Mouse (Mus musculus): ENCODE data around the gene Prpf40b.
A peak's percentile ranks its signal among the peaks of the same experiment; 100 is the strongest.

Gene Prpf40b

DNA sequence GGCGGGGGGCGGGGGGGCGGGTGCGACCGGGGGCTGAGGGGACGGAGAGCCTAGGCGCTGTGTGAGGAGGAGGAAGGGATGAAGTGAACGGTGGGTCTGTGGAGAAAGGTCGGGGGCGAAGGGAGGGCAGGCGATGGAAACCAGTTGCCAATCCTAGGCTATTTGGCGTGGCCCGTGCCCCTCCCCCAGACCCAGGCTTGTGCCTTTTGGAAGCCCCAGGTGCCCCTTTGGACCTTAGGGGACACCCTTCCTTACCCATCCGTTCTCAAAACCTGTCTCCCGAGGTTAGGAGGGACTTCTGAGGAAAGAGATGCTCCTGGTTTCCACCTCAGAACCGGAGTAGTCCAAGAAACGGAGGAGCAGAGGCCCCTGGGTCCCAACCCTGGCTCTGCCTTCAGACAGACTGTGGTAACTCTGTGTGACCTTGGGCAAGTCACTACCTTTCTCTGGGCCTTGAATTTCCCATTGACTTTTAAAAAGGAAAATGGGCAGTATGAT, 646 bp downstream of the Prpf40b start, which contains the start of gene Fam186b:
TSS of gene Fam186b (minus strand) at position 405 of the 498 bp plus-strand sequence.
- peak; percentile 22 for DNase-seq

DNA sequence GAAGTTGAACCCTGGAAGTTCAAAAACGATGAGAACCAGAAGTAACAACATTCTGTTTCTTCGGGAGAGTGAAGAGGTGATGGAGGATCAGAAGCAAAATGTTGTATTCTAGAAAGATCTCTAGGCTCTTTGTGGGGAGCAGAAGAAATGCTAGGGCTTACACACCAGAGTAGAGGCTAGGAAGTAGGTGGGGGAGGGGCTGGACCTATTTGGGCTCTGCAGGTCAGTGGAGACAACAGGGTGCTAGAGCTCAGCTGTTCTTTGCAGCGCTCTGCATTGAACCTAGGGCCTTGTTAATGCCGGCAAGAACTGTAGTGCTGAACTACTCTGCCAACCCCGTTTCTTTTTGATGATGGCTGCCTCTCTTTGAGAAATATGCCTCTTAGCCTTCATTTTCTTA, 1.3 kb downstream of the Prpf40b start:
- no peak for DNase-seq

DNA sequence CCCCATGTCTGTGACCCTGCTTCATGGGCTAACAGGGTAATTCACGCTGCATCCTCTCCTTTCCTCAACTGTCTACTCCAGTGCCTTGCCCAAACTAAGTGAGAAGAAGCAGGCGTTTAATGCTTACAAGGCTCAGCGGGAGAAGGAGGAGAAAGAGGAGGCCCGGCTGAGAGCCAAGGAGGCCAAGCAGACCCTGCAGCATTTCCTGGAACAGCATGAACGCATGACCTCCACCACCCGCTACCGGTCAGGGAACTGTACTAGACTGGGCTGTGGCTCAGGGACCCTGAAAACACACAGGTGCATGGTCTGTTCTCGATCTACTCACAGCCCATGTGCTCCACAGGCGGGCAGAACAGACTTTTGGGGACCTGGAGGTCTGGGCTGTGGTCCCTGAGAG, 12.6 kb downstream of the Prpf40b start:
- no peak for DNase-seq

DNA sequence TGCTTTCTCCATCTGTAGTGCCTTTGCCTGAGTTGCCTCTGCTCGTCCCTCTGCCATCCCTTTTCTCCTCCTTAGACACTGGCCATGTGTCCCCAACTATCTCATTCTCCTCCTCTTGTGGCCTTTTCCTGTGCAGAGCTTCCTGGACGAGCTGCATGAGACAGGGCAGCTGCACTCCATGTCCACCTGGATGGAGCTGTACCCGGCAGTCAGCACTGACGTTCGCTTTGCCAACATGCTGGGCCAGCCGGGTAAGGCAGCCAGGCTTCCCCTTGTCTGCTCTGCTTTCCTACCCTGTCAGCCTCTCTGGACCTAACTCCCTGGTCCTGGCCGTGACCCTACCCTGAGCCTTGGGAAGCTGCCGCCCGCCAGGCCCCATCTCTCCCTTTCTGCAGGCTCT, 14.7 kb downstream of the Prpf40b start:
- DNase-seq: no peak

DNA sequence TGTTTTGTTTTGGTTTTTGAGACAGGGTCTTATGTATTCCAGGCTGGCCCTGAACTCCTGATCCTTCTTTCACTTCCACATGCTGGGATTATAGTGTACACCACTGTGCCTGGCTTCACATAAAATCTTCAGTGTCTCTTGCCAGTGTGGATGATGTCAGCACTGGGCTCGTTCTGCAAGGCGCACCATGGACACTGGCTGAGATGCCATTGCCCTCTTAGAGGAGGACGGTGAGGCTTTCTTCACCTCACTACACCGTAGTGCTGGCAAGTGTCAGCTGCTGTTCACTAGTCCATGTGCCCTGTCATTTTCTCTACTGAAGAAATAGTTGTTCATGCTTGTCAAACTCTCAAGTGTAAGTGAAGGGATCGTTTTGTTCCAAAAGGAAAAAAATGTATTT, 15.7 kb downstream of the Prpf40b start:
- no peak for DNase-seq

DNA sequence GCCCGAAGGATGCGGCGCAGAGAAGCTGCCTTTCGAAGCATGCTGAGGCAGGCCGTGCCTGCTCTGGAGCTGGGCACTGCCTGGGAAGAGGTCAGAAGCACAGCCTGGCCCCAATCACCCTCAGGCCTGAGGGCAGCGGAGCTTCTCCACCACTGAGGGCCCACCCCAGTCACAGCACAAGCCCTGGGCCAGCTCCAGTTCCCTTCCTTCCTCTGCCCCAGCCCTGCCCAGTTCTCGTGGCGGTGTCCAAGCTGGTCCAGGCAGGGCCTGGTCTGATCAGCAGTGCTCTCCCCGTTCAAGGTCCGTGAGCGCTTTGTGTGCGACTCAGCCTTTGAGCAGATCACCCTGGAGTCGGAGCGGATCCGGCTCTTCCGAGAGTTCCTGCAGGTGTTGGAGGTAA, 20.0 kb downstream of the Prpf40b start:
- DNase-seq: no peak

DNA sequence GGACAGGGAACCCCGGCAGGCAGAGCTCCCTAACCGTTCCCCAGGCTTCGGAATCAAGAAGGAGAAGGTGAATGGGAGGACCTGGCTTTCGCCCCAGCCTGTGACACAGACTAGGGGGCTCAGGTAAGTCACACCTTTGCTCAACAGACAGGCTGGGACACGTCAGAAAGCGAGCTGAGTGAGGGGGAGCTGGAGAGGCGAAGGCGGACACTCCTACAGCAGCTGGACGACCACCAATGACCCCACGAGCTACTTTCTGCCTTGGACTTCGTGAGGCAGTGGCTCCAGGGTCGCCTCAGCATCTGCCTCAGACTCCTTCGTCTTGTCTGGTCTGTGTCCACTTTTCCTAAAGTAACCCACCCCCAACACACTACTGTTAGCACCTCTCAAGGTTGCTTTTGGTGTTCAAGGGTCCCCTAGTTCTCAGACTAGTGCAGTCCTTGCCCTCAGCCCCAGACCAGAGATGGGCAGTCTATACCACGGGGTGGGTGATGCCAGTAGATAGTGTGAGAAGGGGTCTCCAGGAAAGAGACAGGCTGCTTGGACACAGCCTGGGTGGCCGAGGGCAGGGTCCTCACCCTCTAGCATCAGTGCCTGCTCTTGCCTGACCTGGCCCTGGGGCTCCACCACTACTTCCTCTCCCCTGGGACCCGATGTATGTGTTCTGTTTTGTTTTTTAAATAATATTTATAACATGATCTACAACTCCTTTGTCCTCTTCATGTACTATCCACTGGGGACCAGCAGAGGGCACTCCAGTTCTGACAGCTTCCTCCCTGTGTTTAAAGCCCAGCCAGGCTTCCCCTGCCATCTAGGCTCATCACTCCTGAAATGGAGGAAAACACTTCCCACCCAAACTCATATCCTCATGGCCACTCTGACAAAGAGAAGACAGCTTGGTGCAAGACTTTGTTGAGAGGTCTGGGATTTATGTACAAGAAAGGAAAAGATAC, 21.7 kb downstream of the Prpf40b start:
- DNase-seq: peak; percentile 79

DNA sequence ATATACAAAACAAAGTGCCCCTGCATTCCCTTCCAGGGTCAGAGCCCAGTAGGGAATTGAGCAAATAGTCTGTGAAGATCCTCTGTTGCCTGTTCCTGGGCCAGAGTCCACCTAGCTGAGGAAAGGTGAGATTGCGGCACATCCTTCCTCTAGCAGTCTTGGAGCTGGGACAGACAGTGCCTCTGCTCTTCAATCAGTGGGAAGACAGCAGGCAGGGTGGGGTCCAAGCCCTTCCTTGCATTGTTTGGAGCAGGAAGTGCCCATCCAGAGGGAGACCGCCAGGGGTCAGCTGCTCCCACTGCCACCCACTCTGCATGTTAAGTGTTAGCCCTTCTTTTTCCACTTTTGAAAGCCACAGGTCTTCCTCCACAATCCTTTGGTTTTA, 22.4 kb downstream of the Prpf40b start:
- DNase-seq: no peak

DNA sequence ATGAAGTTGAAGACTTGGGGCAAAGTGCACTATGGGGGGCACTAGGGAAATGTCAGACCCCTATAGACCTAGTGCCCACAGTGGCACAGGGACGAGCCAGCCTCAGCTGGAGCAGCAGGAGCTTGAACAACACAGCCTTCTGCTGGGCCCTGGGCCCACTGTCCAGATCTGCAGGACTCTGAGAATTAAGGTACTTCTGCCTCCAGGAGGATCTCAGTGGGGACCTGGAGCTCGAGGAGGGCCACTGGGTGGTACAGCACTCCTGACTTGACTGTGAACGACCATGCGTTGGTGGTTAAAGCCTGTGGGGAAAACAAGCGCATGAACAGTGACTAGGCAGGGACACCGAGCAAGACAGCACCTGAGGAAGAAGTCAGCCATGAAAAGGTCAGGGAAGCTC, 23.2 kb downstream of the Prpf40b start:
- no peak for DNase-seq

DNA sequence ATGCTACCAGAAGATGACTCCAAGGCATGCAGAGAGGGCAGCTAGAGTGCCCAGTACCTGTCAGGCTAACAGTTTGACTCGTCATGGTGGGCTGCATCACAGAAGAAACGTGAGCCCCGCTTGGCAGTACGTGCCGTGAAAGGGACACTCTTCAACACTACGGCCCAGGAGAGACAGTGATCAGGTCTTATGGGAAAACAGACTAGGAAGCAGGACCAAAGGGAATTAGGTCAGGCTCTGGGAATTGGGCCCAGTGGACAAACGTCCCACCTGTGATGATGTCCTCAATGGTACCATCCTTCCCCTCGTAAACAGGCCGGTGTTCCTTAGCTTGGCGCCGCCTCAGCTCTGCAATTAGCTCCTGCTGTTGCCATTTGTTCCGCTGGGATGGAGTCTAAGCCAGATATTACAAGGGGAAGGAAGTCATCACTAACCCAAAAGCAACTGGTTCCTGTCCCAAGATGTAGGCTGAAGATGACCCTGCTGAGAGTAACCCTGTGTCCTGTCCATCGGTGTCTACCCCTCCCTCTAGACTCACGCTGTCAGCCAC, 24.0 kb downstream of the Prpf40b start:
- no peak for DNase-seq

DNA sequence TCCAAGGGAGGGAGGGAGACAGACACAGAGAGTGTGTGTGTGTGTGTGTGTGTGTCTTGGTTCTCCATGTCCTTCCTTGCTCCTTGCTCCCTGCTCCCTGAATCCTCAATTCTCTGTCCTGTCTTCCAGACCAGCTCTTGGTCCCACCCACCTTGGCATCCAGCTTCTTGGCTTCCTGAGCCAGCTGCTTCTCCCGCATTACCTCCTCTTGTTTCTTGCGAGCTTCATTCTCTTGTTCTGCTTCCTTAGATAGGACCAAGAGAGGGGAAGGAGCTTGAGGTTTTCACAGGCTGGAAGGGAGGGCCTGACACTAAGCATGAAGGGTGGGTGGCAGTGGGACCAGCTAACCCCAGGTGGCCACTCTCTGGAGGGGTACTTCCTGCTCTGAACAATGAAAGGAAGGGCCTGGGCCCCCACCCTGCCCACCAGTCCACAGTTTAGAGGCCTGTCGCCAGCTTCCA, 24.6 kb downstream of the Prpf40b start:
- DNase-seq: no peak

DNA sequence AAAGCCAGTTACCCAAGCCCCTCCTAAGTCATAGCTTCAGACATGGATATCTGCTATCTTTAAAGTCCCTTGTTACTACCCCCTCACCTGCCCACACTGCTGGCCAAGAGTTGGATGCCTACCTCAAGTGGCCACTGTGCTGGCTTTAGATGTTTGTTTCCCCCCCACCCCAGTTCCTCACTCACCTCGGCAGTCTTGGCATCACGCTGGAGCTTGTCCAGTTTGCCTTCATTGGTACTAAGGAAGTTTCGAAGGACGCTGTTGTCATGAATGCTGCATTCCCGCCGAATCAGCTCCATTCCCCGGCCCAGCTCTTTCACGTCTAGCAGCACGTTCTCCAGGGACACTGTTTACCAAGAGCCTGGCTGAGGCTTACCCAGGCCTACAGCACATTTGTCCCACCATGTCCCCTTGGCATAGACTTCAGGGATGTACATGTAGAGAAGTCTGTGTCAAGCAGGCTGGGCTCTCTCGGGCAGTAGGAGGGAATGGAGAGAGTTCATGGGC, 25.3 kb downstream of the Prpf40b start:
- DNase-seq: no peak

DNA sequence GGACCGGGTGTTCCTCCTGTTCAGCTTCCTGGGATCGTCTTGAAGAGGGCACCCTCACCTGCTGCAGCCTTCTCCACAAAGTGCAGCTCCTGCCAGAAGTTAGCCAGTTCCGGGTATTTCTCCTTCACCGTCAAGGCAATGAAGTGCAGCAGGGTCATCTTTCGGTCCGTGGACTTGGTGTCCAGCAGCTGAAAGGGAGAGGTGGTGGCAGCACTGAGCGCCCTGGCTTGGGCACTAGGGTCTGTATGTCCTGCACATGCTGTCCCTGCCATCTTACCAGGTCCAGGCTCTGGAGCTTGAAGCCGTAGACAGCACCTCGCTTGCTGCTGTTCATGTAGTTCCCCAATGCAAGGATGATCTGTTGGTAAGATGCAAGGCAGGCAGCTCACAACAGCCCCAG, 26.1 kb downstream of the Prpf40b start:
- DNase-seq: no peak

DNA sequence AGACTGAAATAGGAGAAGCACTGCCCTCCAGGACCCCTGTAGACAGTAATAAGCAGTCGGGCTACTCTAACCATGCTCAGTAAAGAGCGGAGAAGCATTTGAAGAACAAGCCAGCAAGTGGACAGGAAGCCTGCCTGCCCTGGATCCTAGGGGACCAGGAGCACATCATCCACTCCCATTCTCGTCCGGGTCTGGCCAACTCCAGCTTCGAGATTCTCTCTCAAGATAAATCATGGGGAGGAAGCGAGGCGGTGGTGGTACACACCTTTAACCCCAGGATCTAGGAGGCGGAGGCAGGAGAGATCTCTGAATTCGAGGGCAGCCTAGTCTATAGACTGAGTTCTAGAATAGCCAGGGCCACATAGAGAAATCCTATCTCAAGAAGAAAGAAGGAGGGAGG, 29.3 kb downstream of the Prpf40b start:
- no peak for DNase-seq

DNA sequence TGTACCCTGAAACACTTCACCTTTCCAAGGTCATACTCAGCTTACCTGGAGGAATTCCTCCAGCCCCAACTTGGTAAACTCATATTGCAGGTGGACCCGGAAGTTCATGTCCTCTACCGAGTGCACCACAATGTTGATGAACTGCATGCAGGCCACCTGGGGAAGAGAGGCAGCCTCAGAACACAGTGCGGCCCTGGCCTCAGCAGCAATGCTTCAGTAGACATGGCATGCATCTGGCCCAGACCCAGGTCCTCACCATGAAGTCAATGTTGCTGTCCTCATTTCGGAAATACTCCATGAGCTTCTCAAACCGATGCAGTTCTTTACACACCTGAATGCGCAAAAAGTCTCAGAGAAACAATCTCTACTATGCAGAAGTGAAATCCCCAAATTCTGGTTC, 30.7 kb downstream of the Prpf40b start:
- no peak for DNase-seq

DNA sequence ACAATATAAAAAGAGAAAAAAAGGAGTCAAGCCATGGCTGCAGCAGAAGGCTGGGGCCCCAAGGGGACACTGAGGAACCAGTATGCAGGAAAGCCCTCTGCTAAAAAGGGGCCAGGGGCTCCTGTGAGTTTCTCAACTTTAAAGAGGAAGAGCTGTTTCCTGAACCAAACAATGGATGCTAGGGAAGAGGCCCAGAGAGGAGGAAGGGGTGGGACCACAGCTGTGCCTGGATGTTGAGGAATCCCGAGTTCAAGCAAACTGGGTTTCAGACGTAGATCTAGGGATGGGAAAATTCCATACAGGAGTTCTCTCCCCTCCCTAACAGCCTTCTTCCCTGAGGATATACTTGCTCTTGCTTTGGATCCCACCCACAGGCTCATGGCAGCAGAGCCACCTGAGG, 31.5 kb downstream of the Prpf40b start:
- no peak for DNase-seq

DNA sequence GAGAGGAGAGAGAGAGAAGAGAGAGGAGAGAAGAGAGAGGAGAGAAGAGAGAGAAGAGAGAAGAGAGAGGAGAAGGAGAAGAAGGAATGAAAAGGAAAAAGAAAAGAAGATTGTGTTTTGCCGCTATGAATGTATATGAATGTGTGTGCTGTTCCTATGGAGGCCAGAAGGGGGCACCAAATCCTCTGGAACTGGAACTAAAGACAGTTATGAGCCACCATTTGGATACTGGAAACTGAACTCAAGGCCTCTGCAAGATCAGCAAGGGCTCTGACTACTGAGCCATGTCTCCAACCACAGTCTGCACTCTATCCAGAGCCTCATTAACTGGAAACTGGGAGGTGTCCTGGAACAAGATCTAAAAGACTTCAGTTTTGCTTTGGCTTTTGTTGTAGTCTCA, 32.1 kb downstream of the Prpf40b start:
- DNase-seq: peak; percentile 72

DNA sequence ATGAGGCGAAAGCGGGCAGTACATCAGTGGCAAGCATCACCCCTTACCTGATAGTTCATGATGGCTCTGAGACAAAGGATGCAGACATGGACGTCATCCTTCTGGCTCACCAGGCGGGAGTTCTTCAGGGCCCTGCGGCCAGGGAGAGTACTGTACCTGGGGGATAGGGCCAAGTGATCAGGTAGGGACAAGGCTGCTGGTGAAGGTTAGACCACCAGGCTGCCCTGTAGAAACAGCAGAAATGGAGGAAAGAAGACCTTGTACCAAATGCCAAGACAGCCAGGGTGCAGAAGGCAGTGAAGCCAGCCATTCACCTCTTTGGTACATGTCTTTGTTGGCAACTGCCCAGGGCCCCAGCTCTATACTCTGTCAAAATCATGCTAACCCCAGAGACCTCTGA, 33.1 kb downstream of the Prpf40b start:
- no peak for DNase-seq

DNA sequence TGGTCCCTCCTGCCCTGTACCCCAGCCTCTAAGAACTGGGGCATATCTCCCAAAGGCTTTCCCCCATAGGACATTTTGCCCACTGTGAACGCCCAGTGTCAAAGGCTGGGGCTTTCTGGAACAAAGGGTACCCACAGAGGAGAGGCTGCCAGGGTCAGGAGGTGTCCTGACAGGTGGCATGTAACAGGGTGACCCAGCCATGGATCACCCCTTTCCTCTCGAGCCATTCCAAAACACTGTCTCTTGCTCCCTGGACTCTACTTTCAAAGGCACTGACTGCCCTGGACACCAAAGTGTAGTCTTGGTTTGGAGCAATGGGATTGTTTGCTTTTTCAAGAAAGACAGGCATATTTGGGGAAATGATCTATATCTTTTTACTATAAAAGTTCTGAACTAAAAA, 35.4 kb downstream of the Prpf40b start:
- DNase-seq: no peak

DNA sequence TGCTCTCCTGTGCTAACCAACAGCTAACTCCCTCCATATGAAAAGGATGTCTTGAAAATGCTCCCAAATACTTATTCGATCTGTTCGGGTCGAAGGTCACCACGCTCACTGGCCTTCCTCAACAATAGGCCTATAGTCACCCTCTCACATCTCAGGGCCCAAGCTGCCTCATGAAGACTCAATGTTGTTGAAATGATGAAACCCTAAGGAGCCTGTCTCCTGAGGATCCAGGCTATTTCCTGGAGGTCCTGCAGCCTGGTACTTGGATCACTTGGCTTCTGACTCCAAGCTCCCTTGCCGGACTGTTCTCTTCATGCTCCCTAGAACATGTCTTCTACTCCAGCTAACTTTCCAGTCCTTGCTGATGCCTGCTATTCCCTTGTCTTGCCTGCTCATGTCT, 36.5 kb downstream of the Prpf40b start:
- no peak for DNase-seq

DNA sequence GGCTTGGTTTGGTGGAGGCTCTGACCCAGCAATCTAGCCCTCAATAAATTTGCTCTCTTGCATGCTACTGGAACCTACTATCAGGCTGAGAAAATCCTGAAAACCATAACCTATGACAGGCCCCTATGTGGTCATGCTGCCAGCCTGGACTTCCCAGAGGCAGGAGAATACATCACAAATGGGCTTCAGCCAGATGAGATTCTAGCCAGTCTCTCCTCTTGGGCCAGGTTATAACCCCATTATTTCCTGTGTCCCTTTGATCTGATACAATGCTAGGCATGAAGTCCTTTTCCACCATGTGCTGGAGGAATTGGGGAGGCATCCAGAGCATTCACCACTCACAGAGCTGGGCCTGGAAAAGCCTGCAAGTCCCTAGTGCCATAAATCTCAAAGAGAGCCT, 37.2 kb downstream of the Prpf40b start:
- no peak for DNase-seq

DNA sequence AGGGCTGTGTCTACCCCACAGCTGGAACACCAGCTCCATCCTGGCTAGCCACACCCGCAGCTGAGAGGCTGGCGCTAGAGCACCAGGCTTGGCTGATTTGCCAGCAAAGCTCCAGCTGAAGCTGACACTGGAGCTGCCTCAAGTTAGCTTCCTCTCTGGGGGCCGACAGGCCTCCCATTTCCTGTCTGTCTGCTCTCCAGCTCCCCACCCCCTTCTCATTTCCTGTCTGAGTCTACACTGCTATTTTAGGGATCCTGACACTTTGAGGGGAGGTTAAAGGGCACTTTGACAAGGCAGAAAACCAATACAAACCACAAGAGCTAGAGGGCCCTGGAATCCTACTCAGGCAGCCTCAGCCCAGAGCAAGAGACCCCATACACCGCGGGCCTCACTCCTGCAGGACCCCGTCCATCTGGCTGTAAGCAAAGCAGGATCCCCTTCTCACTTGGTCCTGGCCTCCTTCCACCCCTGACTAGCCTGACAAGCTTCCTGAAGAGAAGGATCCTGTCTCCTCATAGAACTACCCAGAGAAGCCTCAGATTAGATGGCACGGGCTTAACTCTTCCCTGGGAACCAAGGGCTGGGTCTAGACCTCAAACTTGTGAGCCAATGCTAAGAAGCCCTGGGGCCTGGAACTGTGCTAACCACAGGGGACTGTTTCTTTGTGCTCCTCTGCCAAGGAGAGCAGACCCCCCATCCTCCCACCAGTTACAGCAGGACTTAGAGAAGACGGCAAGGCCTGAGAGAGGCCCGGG, 38.2 kb downstream of the Prpf40b start:
- DNase-seq: peak; percentile 84

DNA sequence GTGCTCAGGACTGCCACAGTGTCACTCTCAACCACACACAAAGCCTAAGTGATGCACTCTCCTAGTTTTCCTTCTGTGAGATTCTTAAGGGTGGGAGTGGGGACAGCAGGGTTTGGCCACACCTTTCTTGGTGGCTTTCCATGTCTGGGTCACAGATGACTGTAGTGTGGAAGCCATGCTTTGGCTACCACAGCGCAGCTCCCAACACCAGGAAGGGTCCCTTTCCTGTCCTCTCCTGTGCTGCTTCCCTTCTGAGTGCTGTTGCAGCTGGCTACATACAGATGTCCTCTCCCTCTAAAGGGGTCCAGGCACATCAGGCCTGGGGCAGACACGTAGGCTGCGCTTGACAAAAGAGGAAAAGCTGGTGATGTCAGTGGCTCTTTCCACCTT, 38.8 kb downstream of the Prpf40b start:
- no peak for DNase-seq

Data from thymus, postnatal 25 days (tissue).